Mouse (Mus musculus) left cerebral cortex, postnatal 25 days (tissue): ENCODE data around the gene Ccno. TPM values are rescaled to one million over a fixed set of nuclear protein-coding genes. Genes with fewer than 3 reads are reported as not detected.

ENCODE experiments used
- DNase-seq, 2 experiments: peaks; one replicate each; pipeline ENCODE4 v3.0.0; 2022; ENCODE audit warnings: low spot score in 2 of 2, mixed read lengths in 1 of 2
- intact Hi-C: fragments of 180-260 bp; cut with DNase I; formaldehyde crosslinking; loops from one replicate; pipeline ENCODE4 v1.15.1; 2025
- total RNA-seq, 2 experiments: library from RNA; stranded (reverse); gene quantifications; 2 replicates each; pipeline ENCODE4 v1.2.3; 2021

Ccno gene
- total RNA-seq, result 1 to 10 TPM; 1.6 to 1.9 TPM

GRCm38 (mm10) chr13:112987532-112987943, at the start of gene Ccno:
Ccno (plus strand) TSS chr13:112987802.
- peak; percentile 94 to 95 for DNase-seq
- intact Hi-C loops, result loop anchor here (5.0 kb wide), 1 partner anchor 60 kb away; the partner anchor contains the start of genes Dhx29 and Mtrex

GRCm38 (mm10) chr13:112938130-112938529, 49.5 kb upstream of the Ccno start:
- no peak for DNase-seq
- intact Hi-C loops, result no loop called here

GRCm38 (mm10) chr13:112941879-112942330, 45.7 kb upstream of the Ccno start:
- DNase-seq, result peak; percentile 4 to 56

GRCm38 (mm10) chr13:112945312-112945711, 42.3 kb upstream of the Ccno start:
- intact Hi-C loops, result loop anchor here (5.0 kb wide), 1 partner anchor 87 kb away; no protein-coding TSS in a partner anchor
- peak in 1 of 2 experiments; percentile 74 for DNase-seq

More at GRCm38 (mm10) chr13:112941879-112942330, 45.7 kb upstream of the Ccno start:
- intact Hi-C loops, result no loop called here

GRCm38 (mm10) chr13:112945900-112946299, 41.7 kb upstream of the Ccno start:
- no peak for DNase-seq
- intact Hi-C loops, result loop anchor here (5.0 kb wide), 1 partner anchor 86 kb away; no protein-coding TSS in a partner anchor

- DNase-seq, result peak; percentile 6 to 17
- intact Hi-C loops, result no loop called here
These were observed 33.5 kb upstream of the Ccno start for GRCm38 (mm10) chr13:112954067-112954466.

GRCm38 (mm10) chr13:112963081-112963480, 24.5 kb upstream of the Ccno start:
- no peak for DNase-seq
- intact Hi-C loops, result no loop called here

- intact Hi-C loops, result no loop called here
- no peak for DNase-seq
These were observed 23.2 kb upstream of the Ccno start for GRCm38 (mm10) chr13:112964421-112964820.

GRCm38 (mm10) chr13:112967267-112967666, 20.3 kb upstream of the Ccno start:
- no peak for DNase-seq
- intact Hi-C loops, result no loop called here

- no peak for DNase-seq
- intact Hi-C loops, result no loop called here
These were observed 10.9 kb upstream of the Ccno start for GRCm38 (mm10) chr13:112976720-112977119.

GRCm38 (mm10) chr13:112985605-112986450, 1.8 kb upstream of the Ccno start:
- intact Hi-C loops, result loop anchor here (5.0 kb wide), 1 partner anchor 59 kb away; the partner anchor contains the start of genes Dhx29 and Mtrex
- no peak for DNase-seq

GRCm38 (mm10) chr13:112986451-112986950, 1.1 kb upstream of the Ccno start:
- no peak for DNase-seq
- intact Hi-C loops, result loop anchor here (5.0 kb wide), 1 partner anchor 59 kb away; the partner anchor contains the start of genes Dhx29 and Mtrex

- intact Hi-C loops, result loop anchor here (2.0 to 5.0 kb wide), 2 partner anchors 47 to 61 kb away; partner anchors contain the start of genes Cdc20b, Dhx29 and Mtrex
- no peak for DNase-seq
These were observed 389 bp downstream of the Ccno start for GRCm38 (mm10) chr13:112987991-112988390.

- DNase-seq, result no peak
- intact Hi-C loops, result loop anchor here (2.0 to 5.0 kb wide), 2 partner anchors 46 to 62 kb away; partner anchors contain the start of genes Cdc20b, Dhx29 and Mtrex
These were observed 1.3 kb downstream of the Ccno start for GRCm38 (mm10) chr13:112988866-112989265.

GRCm38 (mm10) chr13:112989541-112989940, 1.9 kb downstream of the Ccno start:
- no peak for DNase-seq
- intact Hi-C loops, result loop anchor here (2.0 to 5.0 kb wide), 2 partner anchors 45 to 62 kb away; partner anchors contain the start of genes Cdc20b, Dhx29 and Mtrex

GRCm38 (mm10) chr13:112990346-112990745, 2.7 kb downstream of the Ccno start:
- intact Hi-C loops, result no loop called here
- DNase-seq, result no peak

GRCm38 (mm10) chr13:112993531-112994152, 6.0 kb downstream of the Ccno start, which contains the start of gene Mcidas:
Mcidas (plus strand) TSS chr13:112993845.
- intact Hi-C loops, result no loop called here
- DNase-seq, result no peak

GRCm38 (mm10) chr13:112994191-112994590, 6.6 kb downstream of the Ccno start:
- peak; percentile 41 to 47 for DNase-seq
- intact Hi-C loops, result no loop called here

GRCm38 (mm10) chr13:112996407-112996806, 8.8 kb downstream of the Ccno start:
- intact Hi-C loops, result no loop called here
- DNase-seq, result no peak

GRCm38 (mm10) chr13:112997369-112997768, 9.8 kb downstream of the Ccno start:
- intact Hi-C loops, result no loop called here
- DNase-seq, result no peak
